Mouse (Mus musculus): Measurements from ENCODE around the gene Mc1r. TPM values are rescaled to one million over a fixed set of nuclear protein-coding genes. Genes with fewer than 3 reads are reported as not detected.
"Not testable (repeated sequence)": the region's sequence is repeated elsewhere in the genome, so short reads cannot be mapped to it uniquely, and the experiment has no call there.

Gene Mc1r
- total RNA-seq, 2 experiments from 2014 or later: 0.12 TPM; not detected in 1

DNA sequence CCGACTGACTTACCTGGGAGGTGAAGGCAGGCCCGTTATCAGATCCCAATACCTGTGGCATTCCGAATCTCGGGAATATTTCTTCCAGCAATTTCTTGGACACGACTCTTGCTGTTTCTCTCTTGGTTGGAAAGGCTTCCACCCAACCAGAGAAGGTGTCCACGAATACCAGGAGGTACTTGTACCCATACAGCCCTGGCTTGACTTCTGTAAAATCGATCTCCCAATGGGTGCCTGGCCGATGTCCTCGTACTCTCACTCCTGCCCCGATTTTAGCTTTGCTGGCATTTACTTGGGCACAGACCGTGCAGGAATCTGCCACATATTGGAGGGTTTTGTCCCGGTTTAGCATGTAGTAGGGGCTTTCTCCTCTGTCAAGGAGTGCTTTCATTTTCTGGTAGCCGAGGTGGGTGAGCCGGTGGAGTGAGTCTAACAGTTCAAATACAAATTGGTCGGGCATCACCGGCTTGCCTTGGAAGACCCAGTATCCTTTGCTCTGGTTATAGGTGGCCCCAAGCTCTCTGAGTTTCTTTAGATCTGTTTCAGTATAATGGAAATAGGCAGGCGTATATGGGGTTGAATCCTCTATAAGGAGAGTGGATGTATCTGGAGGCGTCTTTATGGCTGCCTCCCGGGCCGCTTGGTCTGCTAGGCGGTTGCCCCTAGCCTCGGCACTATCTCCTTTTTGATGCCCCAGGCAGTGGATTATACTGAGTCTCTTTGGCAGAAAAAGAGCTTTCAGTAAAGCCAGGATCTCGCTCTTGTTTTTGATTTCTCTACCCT lies 22.2 kb downstream of the Mc1r start:
- ATAC-seq (replicated peaks; ENCODE audit: poor library complexity): no peak

DNA sequence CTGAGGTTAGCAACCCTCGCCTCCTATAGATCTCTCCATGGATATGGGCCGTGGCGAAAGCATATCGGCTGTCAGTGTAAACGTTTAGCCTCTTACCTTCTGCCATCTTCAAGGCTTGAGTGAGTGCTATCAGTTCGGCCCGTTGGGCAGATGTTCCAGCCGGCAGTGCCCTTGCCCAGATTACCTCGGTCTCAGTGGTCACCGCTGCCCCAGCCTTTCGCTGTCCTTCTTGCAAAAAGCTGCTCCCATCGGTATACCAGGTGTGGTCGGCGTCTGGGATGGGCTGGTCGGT lies 22.8 kb downstream of the Mc1r start:
- not testable (repeated sequence) for ATAC-seq (replicated peaks; ENCODE audit: poor library complexity)

DNA sequence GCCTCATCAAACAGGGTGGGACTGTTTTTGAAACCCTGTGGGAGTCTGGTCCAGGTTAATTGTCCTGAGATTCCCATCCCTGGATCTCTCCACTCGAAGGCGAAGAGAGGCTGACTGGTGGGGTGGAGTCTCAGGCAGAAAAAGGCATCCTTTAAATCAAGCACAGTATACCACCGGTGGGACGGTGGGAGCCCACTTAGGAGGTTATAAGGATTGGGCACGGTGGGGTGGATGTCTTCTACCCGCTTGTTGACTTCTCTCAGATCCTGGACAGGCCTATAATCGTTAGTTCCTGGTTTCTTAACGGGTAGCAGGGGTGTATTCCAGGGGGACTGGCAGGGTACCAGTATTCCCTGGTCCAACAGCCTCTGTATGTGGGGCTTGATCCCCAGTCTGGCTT lies 24.0 kb downstream of the Mc1r start:
- not testable (repeated sequence) for ATAC-seq (replicated peaks; ENCODE audit: poor library complexity)

DNA sequence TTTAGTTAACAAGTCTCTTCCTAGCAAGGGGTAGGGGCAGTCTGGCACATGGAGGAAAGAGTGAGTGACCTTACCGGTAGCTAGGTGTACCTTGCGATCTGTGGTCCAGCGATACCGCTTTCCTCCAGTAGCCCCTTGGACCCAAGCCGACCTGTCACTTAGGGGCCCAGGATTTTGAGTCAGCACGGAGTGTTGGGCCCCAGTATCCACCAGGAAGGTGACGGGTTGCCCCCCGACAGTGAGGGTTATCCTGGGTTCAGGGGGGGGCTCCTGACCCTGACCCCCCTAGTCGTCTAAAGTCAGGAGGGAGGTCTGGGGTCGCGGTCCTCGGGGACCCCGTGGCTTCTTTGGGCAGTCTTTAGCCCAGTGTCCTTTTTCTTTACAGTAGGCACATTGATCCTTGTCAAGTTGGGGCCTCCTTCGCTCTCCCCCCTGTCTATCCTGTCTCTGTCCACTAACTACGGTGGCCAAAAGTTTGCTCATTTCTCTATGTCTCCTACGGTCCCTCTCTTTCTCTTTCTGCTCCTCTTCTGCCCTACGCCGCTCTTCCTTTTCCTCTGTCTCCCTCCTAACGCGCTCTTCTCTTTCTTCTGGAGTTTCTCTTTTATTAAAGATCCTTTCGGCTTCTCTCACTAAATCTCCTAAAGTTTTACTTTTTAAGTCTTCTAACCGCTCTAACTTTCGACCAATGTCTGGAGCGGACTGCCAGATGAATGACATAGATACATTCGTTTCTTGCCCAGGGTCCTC lies 24.9 kb downstream of the Mc1r start:
- no peak for ATAC-seq (replicated peaks; ENCODE audit: poor library complexity)

DNA sequence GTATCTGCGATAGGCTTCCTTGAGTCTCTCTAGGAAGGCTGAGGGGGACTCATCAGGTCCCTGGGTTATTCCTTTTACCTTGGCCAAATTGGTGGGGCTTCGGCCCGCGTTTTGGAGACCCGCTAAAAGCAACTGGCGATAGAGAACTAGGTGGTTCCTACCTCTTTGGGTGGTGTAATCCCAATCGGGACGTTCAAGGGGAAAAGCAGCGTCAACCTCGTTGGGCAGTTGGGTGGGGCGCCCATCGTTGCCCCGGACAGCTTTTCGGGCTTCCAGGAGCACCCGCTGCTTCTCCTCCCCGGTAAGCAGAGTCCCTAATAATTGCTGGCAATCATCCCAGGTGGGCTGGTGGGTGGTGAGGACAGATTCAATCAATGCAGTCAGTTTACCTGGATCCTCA lies 25.5 kb downstream of the Mc1r start:
- no peak for ATAC-seq (replicated peaks; ENCODE audit: poor library complexity)

DNA sequence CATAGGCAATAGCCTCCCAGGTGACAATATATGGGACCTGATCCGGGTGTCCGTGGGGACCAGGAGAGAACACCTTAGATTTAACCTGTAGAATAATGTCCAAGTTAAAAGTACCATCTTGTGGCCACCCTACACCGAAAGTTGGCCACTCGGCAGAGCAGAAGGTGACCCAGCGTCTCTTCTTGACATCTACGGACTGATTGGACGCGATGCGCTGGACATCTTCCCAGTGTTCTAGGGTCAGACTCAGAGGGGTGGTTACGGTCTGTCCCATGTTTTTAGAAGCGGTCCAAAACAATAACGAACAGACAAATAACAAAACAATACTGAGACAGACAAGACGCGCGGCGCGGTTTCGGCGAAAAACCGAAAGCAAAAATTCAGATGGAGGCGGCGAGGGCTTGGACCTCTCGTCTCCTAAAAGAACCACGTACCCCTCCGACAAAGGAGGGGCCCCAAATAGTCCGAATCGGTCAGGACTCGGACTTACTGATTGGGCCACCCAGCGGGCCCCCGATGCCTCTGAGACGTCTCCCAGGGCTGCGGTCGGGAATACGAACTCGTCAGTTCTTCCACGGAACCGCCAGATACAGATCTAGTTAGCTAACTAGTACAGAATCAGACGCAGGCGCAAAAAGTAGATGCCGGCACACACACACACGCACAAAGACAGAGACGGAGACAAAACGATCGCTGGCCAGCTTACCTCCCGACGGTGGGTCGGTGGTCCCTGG lies 26.5 kb downstream of the Mc1r start:
- ATAC-seq (replicated peaks; ENCODE audit: poor library complexity): not testable (repeated sequence)

DNA sequence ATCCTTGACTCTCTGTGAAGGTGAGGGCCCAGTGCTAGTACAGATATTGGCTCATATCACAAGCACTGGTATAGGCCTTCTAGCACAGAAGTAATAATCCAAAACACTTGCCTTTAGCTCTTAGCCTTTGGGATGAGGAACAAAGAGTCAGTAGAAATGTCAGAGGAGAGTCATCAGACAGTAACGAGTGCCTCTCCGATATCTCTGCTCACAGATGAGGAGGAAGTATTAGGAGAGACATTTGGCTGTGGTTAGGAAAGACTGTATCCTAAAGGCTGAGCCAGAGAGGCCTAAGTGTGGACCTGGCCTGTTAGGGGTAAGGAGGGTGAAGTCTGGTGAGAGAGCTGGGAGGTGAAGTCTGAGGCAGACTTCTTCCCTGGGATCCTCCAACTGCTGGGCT lies 34.9 kb downstream of the Mc1r start:
- no peak for ATAC-seq (replicated peaks; ENCODE audit: poor library complexity)

DNA sequence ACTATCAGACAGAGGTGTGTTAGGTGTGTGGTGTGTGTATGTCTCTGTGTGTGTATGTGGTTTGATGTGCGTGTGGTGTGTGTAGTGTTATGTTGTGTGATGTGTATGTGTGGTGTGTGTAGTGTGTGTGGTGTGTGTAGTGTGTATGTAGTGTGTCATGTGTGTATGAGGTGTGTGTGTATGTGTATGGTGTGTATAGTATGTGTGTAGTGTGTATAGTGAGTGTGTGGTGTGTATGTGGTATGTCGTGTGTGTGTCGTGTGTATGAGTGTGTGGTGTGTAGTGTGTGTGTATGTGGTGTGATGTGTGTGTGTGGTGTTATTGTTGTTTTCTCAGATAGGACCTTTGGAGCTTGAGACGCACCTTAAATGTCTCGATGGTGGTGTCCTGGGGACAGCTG lies 35.4 kb downstream of the Mc1r start:
- ATAC-seq (replicated peaks; ENCODE audit: poor library complexity): no peak

DNA sequence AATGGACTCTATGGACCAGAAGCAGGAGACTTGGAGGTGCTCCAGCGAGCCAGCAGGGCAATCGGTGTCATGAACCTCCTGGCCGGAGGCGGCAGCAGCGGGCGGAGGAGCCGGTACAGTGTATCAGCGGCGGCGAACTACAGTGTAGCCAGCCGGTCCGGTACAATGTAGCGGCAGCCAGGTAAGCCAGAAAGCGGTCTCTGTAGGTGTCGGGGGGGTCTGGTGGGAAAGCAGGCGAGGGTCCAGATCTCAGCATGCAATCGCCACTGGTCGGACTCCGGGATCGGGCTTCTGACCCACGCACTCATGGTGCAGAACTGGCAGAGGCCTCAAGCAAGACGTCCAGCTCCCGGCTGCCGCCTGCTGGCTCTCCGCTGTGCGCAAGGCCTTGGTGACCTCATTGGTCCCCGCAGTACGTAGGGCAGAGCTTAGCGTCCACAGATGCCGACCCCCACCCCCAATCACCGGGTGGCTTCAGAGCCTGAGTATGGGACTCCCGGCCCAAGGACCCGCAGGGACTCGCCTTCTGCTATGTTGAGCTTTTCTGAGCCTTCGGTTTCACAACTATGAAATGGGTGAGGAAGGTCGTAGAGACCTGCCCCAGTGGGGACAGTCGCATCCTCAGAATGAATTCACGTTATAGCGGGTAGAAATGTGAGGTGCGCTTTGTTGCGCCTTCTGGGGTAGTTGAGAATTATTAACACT lies 36.1 kb downstream of the Mc1r start:
- ATAC-seq (replicated peaks; ENCODE audit: poor library complexity): peak; percentile 91

DNA sequence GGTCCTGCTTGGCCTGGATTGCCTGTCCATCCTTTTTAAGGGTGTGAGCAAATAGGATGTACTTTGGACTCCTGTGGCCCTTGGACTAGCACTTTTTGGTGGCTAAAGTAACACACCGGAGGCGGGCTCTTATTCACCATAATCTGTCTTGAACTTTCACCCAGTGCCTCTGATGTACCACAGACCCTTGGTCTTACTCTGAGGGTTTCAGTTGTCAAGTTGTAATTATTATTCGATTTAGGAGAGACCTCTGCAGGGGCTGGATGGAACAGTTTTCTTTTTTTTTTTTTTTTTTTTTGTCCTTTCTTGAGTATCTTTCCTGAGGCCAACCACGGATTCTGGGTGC lies 36.6 kb downstream of the Mc1r start:
- ATAC-seq (replicated peaks; ENCODE audit: poor library complexity): peak; percentile 4

DNA sequence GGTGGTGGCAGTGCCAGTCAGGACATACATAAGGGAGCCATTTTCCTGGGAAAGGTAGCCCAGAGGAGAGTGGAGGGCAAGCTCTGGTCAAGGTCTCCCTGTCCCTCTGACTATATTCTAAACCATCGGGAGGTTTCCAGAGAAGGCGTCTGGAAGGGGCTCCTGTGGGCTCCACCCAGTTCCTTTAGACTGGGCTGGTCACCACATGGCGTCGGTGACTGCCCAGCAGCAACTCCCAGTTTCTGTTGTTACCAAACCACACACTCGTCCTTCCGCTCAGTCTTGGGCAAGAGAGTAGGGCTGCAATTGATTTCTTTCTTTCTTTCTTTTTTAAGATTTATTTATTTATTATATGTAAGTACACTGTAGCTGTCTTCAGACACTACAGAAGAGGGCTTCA lies 37.2 kb downstream of the Mc1r start:
- peak; percentile 50 for ATAC-seq (replicated peaks; ENCODE audit: poor library complexity)

DNA sequence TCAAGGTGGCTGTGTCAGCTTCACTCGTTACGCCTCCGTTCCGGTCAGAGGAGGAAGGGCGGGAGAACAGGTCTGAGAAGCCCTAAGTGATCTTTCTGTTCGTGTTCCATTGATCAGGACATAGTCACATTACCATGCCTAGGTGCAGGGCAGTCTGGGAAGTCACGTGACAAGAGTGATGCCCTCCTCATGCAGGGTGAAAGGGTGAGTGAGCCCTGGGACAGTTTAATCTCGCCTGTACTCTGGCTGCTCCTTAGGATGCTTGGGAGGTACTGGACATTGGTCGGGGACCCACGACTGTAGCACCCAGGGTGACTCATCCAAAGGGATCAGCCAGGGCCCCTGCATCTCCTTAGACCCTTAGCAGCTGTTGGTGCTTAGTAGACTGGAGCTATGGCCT lies 39.1 kb downstream of the Mc1r start:
- no peak for ATAC-seq (replicated peaks; ENCODE audit: poor library complexity)

DNA sequence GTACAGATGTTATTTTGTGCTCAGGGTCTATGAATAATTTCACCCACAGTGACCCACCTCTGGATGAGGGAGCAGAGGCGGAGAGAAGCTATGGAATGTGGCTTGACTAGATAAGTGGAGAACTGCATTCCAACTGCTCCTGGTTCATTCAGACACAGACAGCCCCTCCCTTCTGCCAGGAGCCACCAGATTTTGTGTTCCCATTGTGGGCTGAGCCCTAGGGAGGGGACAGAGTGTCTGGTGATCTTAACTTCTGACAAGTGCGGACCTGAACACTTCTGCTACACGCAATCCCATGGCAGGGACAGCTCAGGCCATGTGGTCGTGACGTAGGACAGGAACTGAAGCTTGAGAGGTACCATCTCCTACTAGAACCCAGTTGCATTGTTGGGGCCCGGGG lies 39.9 kb downstream of the Mc1r start:
- no peak for ATAC-seq (replicated peaks; ENCODE audit: poor library complexity)

DNA sequence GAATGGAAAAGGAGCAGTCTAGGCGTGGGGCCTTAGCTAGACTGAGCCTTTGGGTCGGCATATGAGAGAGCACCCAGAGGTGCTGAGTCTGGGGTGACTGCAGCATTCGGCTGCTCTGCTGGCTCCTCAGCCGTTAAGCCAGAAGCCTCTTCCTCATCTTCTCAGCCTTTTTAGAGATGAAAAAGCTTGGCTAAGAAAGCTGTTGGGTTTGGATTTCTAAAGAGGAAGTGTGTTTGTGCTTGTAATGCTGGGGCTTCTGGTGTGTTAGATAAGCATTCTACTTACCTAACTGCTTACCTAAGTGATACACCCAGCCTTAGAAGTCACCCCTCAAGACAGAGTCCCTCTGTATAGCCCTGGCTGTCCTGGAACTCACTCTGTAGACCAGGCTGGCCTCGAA lies 43.9 kb downstream of the Mc1r start:
- ATAC-seq (replicated peaks; ENCODE audit: poor library complexity): peak; percentile 64

DNA sequence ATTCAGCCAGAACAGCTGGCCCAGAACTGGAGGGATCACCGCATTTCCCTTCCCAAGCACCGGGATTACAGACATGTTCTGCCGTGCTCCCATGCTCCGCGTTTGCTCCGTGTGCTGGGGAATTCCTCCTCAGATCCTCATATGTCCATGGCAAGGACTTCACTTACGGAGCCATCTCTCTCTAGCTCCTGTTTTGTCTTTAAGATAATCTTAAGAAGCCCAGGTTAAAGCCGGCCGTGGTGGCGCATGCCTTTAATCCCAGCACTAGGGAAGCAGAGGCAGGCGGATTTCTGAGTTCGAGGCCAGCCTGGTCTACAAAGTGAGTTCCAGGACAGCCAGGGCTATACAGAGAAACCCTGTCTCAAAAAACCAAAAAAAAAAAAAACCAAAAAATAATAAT lies 44.8 kb downstream of the Mc1r start:
- not testable (repeated sequence) for ATAC-seq (replicated peaks; ENCODE audit: poor library complexity)

DNA sequence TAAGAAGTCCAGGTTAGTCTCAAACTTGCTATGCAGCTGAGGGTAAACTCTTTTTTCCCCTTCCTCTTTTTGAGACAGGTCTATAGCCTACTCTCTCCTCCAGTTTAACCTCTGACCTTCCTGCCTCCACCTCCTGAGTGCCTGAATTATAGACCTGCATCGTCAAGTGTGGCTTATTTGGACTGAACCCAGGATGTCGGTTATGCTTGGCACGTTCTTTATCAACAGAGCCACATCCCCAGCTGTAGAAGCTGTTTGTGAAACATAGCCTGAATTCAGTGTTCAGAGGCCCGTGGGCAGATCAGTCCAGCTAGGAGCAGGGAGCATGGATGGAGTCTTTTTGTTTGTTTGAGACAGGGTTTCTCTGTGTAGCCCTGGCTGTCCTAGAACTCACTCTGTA lies 45.2 kb downstream of the Mc1r start:
- ATAC-seq (replicated peaks; ENCODE audit: poor library complexity): peak; percentile 63

DNA sequence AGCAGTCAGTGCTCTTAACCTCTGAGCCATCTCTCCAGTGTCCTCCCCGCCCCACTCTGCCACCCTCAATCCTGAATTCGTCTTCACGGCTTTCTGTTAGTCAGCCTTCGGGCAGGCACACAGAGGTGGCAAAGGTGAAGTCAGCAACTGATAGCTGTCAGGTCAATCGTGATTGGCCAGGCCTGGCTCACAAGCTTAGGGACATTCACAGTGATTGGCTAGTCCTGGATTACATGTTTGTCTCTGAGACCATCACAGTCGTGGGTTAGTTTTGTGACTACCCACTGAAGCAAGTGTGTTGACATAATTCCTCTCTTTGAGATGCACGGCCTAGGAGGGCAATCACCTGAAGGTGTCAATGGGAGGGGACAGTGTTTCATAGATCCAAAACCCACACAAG lies 46.4 kb downstream of the Mc1r start:
- ATAC-seq (replicated peaks; ENCODE audit: poor library complexity): peak; percentile 17; the same call in 1 of the 2 replicates

DNA sequence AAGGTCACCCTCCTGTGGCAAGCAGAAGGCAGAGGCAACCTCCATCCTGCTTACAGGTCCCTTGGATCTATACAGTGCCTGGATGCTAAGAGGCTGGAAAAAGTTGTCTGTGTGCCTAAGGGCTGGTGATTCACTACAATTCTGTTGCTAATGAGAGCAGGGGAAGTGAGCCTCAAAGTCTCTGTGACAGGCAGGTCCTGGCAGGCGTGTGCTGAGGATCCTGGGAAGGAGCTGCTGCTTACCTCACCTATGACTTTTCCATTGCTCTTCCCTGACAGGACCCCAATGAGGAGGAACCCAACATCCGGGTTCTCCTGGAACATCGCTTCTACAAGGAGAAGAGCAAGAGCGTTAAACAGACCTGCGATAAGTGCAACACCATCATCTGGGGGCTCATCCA lies 47.0 kb downstream of the Mc1r start:
- ATAC-seq (replicated peaks; ENCODE audit: poor library complexity): no peak

DNA sequence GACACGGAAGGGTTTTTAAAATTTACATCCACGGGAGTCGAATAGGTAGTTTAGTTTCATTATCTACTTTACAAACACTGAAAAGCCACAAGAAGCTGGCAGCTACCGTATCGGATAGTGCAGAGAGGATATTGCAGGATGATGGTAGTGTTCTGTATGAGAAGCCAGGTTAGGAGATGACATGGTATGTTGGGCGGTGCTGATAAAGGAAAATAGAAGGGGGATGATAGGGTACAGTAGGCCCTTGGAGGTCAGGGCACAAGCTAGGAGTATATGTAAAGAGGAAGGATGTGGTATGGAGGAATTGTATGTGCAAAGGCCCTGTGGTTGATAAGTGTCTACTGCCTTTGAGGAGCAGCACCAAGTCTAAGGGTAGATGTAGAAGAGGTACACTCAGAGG lies 47.7 kb downstream of the Mc1r start:
- peak; percentile 63 for ATAC-seq (replicated peaks; ENCODE audit: poor library complexity)

All from megakaryocyte progenitor cell, adult 5-6 weeks (primary cell).